Mouse (Mus musculus) left cerebral cortex, postnatal 25 days (tissue): ENCODE data around the gene Mxd1. TPM values are rescaled to one million over a fixed set of nuclear protein-coding genes. Genes with fewer than 3 reads are reported as not detected.

Source experiments
- DNase-seq, 2 experiments: peaks; one replicate each; pipeline ENCODE4 v3.0.0; 2022; ENCODE audit warnings: low spot score in 2 of 2, mixed read lengths in 1 of 2
- intact Hi-C: fragments of 180-260 bp; cut with DNase I; formaldehyde crosslinking; loops from one replicate; pipeline ENCODE4 v1.15.1; 2025
- total RNA-seq, 2 experiments: library from RNA; stranded (reverse); gene quantifications; 2 replicates each; pipeline ENCODE4 v1.2.3; 2021

Mxd1 gene
- 10 to 100 TPM; 22.2 to 29.9 TPM for total RNA-seq

GRCm38 (mm10) chr6:86668580-86669239 is at the start of gene Mxd1:
Mxd1 (minus strand) TSS chr6:86669161.
- DNase-seq, result no peak
- intact Hi-C loops, result loop anchor here (1.0 to 5.0 kb wide), 2 partner anchors 83 to 121 kb away; no protein-coding TSS in a partner anchor

GRCm38 (mm10) chr6:86708072-86708774 is 39.3 kb upstream of the Mxd1 start:
- intact Hi-C loops, result no loop called here

GRCm38 (mm10) chr6:86702577-86702976 is 33.6 kb upstream of the Mxd1 start:
- no peak for DNase-seq
- intact Hi-C loops, result no loop called here

More at GRCm38 (mm10) chr6:86708072-86708774, 39.3 kb upstream of the Mxd1 start:
- no peak for DNase-seq

GRCm38 (mm10) chr6:86697903-86698302 is 28.9 kb upstream of the Mxd1 start:
- DNase-seq, result no peak
- intact Hi-C loops, result no loop called here

- intact Hi-C loops, result no loop called here
- no peak for DNase-seq
These were observed 27.3 kb upstream of the Mxd1 start for GRCm38 (mm10) chr6:86696213-86696612.

GRCm38 (mm10) chr6:86694465-86694864 is 25.5 kb upstream of the Mxd1 start:
- DNase-seq, result peak; percentile 23 to 47
- intact Hi-C loops, result no loop called here

- DNase-seq, result no peak
- intact Hi-C loops, result no loop called here
These were observed 20.7 kb upstream of the Mxd1 start for GRCm38 (mm10) chr6:86689671-86690070.

- intact Hi-C loops, result no loop called here
- no peak for DNase-seq
These were observed 18.0 kb upstream of the Mxd1 start for GRCm38 (mm10) chr6:86686971-86687370.

GRCm38 (mm10) chr6:86684655-86685011 is 15.7 kb upstream of the Mxd1 start:
- intact Hi-C loops, result no loop called here
- no peak for DNase-seq

- intact Hi-C loops, result no loop called here
These were observed 15.1 kb upstream of the Mxd1 start, which contains the start of gene Snrnp27 for GRCm38 (mm10) chr6:86683872-86684654. Snrnp27 (minus strand) TSS chr6:86684522.

GRCm38 (mm10) chr6:86681289-86681688 is 12.3 kb upstream of the Mxd1 start:
- intact Hi-C loops, result no loop called here
- DNase-seq, result no peak

More at GRCm38 (mm10) chr6:86683872-86684654, 15.1 kb upstream of the Mxd1 start, which contains the start of gene Snrnp27:
- peak; percentile 86 to 89 for DNase-seq

- no peak for DNase-seq
- intact Hi-C loops, result no loop called here
These were observed 9.4 kb upstream of the Mxd1 start for GRCm38 (mm10) chr6:86678341-86678740.

GRCm38 (mm10) chr6:86670873-86671272 is 1.9 kb upstream of the Mxd1 start:
- intact Hi-C loops, result loop anchor here (1.0 to 5.0 kb wide), 3 partner anchors 144 to 214 kb away; partner anchors contain the start of gene Pcbp1
- peak; percentile 77 to 83 for DNase-seq

- peak; percentile 100 for DNase-seq
- intact Hi-C loops, result loop anchor here (1.0 to 5.0 kb wide), 2 partner anchors 84 to 122 kb away; no protein-coding TSS in a partner anchor
These were observed 323 bp upstream of the Mxd1 start for GRCm38 (mm10) chr6:86669240-86669727.

GRCm38 (mm10) chr6:86667061-86667460 is 1.9 kb downstream of the Mxd1 start:
- intact Hi-C loops, result loop anchor here (5.0 kb wide), 1 partner anchor 120 kb away; no protein-coding TSS in a partner anchor
- DNase-seq, result no peak

- DNase-seq, result no peak
- intact Hi-C loops, result loop anchor here (5.0 kb wide), 1 partner anchor 118 kb away; no protein-coding TSS in a partner anchor
These were observed 3.2 kb downstream of the Mxd1 start for GRCm38 (mm10) chr6:86665560-86666307.

GRCm38 (mm10) chr6:86665076-86665475 is 3.9 kb downstream of the Mxd1 start:
- DNase-seq, result no peak
- intact Hi-C loops, result loop anchor here (5.0 kb wide), 1 partner anchor 118 kb away; no protein-coding TSS in a partner anchor

- no peak for DNase-seq
- intact Hi-C loops, result no loop called here
These were observed 8.6 kb downstream of the Mxd1 start for GRCm38 (mm10) chr6:86660161-86660877.
